Mouse (Mus musculus) c-Kit-positive CD71-positive TER-119-negative erythroid progenitor cells, embryonic 14.5 days (primary cell): Measurements from ENCODE around the gene Slc24a3.

Experiments
- DNase-seq: peaks from one replicate; pipeline ENCODE4 v3.0.0-alpha.2; 2013; ENCODE audit warnings: low read depth

Gene Slc24a3

GRCm38 (mm10) chr2:145684151-145684550 lies 516.6 kb downstream of the Slc24a3 start:
- DNase-seq, result no peak

GRCm38 (mm10) chr2:145684891-145685290 lies 517.3 kb downstream of the Slc24a3 start:
- no peak for DNase-seq

GRCm38 (mm10) chr2:145686017-145686416 lies 518.5 kb downstream of the Slc24a3 start:
- no peak for DNase-seq

- DNase-seq, result no peak
These were observed 523.9 kb downstream of the Slc24a3 start for GRCm38 (mm10) chr2:145691367-145692009.
